Mouse (Mus musculus) erythroblast, embryonic 14.5 days (primary cell): Measurements from ENCODE around the gene Tgfbr3. TPM values are rescaled to one million over a fixed set of nuclear protein-coding genes. Genes with fewer than 3 reads are reported as not detected.

Experiments used
- H3K27me3 ChIP-seq: 2 replicates; pipeline ENCODE4 v1.6.1; 2012; ENCODE audit warnings: inconsistent platforms; ENCODE audit not compliant: control insufficient read depth
- H3K36me3 ChIP-seq: 2 replicates; pipeline ENCODE4 v1.6.1; 2012; ENCODE audit warnings: mild to moderate bottlenecking, inconsistent platforms; ENCODE audit not compliant: control insufficient read depth
- H3K4me1 ChIP-seq: 2 replicates; pipeline ENCODE4 v1.6.1; 2012; ENCODE audit warnings: inconsistent platforms; ENCODE audit not compliant: control insufficient read depth
- H3K4me3 ChIP-seq: replicated peaks from 2 replicates; pipeline ENCODE3; 2012; ENCODE audit warnings: moderate library complexity, mild to moderate bottlenecking, inconsistent platforms
- H3K9me3 ChIP-seq: 2 replicates; pipeline ENCODE4 v1.6.1; 2012; ENCODE audit warnings: low read length, inconsistent platforms, mixed read lengths; ENCODE audit not compliant: control insufficient read depth
- GATA1 ChIP-seq: IDR thresholded peaks from 2 replicates; pipeline ENCODE4 v1.6.1; 2012; ENCODE audit warnings: low read length, inconsistent platforms, mixed read lengths
- TAL1 ChIP-seq: IDR thresholded peaks from 3 replicates; pipeline ENCODE4 v1.6.1; 2012; ENCODE audit warnings: low read length, inconsistent platforms, mixed read lengths
- polyA plus RNA-seq: library from polyadenylated mRNA; stranded (reverse); fragments of >175 nt; gene quantifications from 2 replicates; pipeline ENCODE4 v1.2.3, GENCODE M21; 2012

Tgfbr3 gene
- polyA plus RNA-seq, 1 experiment: 0.03 TPM

- no peak for TF ChIP-seq GATA1
- TF ChIP-seq TAL1: no peak
- H3K27me3 ChIP-seq: no peaks in the 10 kb centered on the region
- no peaks in the 10 kb centered on the region; the same call in 1 of the 2 replicates for H3K36me3 ChIP-seq
- peaks cover 28% of the 10 kb centered on the region for H3K4me1 ChIP-seq
- H3K4me3 ChIP-seq: no peak overlapping the region
- H3K9me3 ChIP-seq: no peaks in the 10 kb centered on the region
Observed at GRCm38 (mm10) chr5:107266566-107266965, 22.9 kb downstream of the Tgfbr3 start.

GRCm38 (mm10) chr5:107264426-107265360 is 24.7 kb downstream of the Tgfbr3 start:
- H3K27me3 ChIP-seq: no peaks in the 10 kb centered on the region
- H3K36me3 ChIP-seq: no peaks in the 10 kb centered on the region; the same call in 1 of the 2 replicates
- peak overlapping the region; percentile 11 for H3K4me3 ChIP-seq
- TF ChIP-seq TAL1: no peak
- TF ChIP-seq GATA1: no peak
- H3K4me1 ChIP-seq: peaks cover 29% of the 10 kb centered on the region
- no peaks in the 10 kb centered on the region for H3K9me3 ChIP-seq

GRCm38 (mm10) chr5:107263836-107264235 is 25.6 kb downstream of the Tgfbr3 start:
- no peaks in the 10 kb centered on the region for H3K27me3 ChIP-seq
- H3K9me3 ChIP-seq: no peaks in the 10 kb centered on the region
- H3K4me3 ChIP-seq: no peak overlapping the region
- no peaks in the 10 kb centered on the region; the same call in 1 of the 2 replicates for H3K36me3 ChIP-seq
- H3K4me1 ChIP-seq: peaks cover 36% of the 10 kb centered on the region
- TF ChIP-seq TAL1: no peak
- TF ChIP-seq GATA1: no peak

GRCm38 (mm10) chr5:107261930-107262329 is 27.5 kb downstream of the Tgfbr3 start:
- H3K27me3 ChIP-seq: no peaks in the 10 kb centered on the region
- H3K9me3 ChIP-seq: no peaks in the 10 kb centered on the region
- H3K4me1 ChIP-seq: peaks cover 32% of the 10 kb centered on the region
- TF ChIP-seq TAL1: no peak
- no peak for TF ChIP-seq GATA1
- H3K36me3 ChIP-seq: no peaks in the 10 kb centered on the region; the same call in 1 of the 2 replicates
- H3K4me3 ChIP-seq: no peak overlapping the region

- Histone ChIP-seq H3K27me3 (no peaks in the 10 kb centered on the region), H3K4me1 (peaks cover 32% of the 10 kb centered on the region), H3K9me3 (no peaks in the 10 kb centered on the region), H3K36me3 (no peaks in the 10 kb centered on the region; the same call in 1 of the 2 replicates), H3K4me3 (no peak overlapping the region)
- TF ChIP-seq GATA1: no peak
- no peak for TF ChIP-seq TAL1
Observed at GRCm38 (mm10) chr5:107260708-107261495, 28.5 kb downstream of the Tgfbr3 start.

GRCm38 (mm10) chr5:107259487-107260040 is 29.9 kb downstream of the Tgfbr3 start:
- 0 out of 2 replicates have a peak, but pooled peaks cover 2% of the 10 kb centered on the region for H3K9me3 ChIP-seq
- peaks cover 25% of the 10 kb centered on the region for H3K4me1 ChIP-seq
- TF ChIP-seq GATA1: no peak
- TF ChIP-seq TAL1: no peak
- H3K4me3 ChIP-seq: no peak overlapping the region
- no peaks in the 10 kb centered on the region for H3K27me3 ChIP-seq
- H3K36me3 ChIP-seq: peaks cover 2% of the 10 kb centered on the region; the same call in 1 of the 2 replicates

- no peaks in the 10 kb centered on the region for H3K27me3 ChIP-seq
- TF ChIP-seq GATA1: no peak
- no peak for TF ChIP-seq TAL1
Observed at GRCm38 (mm10) chr5:107253395-107253794, 36.0 kb downstream of the Tgfbr3 start.

GRCm38 (mm10) chr5:107252435-107252834 is 37.0 kb downstream of the Tgfbr3 start:
- Histone ChIP-seq H3K4me3 (no peak overlapping the region), H3K36me3 (peaks cover 2% of the 10 kb centered on the region; the same call in 1 of the 2 replicates), H3K9me3 (0 out of 2 replicates have a peak, but pooled peaks cover 2% of the 10 kb centered on the region), H3K4me1 (peaks cover 33% of the 10 kb centered on the region), H3K27me3 (no peaks in the 10 kb centered on the region)
- TF ChIP-seq GATA1 (no peak), TAL1 (no peak)

More at GRCm38 (mm10) chr5:107253395-107253794, 36.0 kb downstream of the Tgfbr3 start:
- H3K9me3 ChIP-seq: 0 out of 2 replicates have a peak, but pooled peaks cover 2% of the 10 kb centered on the region
- peaks cover 2% of the 10 kb centered on the region; the same call in 1 of the 2 replicates for H3K36me3 ChIP-seq
- H3K4me1 ChIP-seq: peaks cover 33% of the 10 kb centered on the region
- no peak overlapping the region for H3K4me3 ChIP-seq
